Mouse (Mus musculus) midbrain, postnatal 0 days (tissue): Measurements from ENCODE around the gene Dnm2. TPM values are rescaled to one million over a fixed set of nuclear protein-coding genes. Genes with fewer than 3 reads are reported as not detected.
A peak's percentile ranks its signal among the peaks of the same experiment; 100 is the strongest.

Source experiments
- ATAC-seq: fragments of 200-750 bp; cut with Nextera tagmentation; 2 replicates; pipeline ENCODE4 v1.8.0; 2017; ENCODE audit warnings: moderate number of reproducible peaks, mild to moderate bottlenecking, moderate TSS enrichment, moderate library complexity; ENCODE audit not compliant: low FRiP score
- DNase-seq: peaks from one replicate; pipeline ENCODE4 v3.0.0-alpha.2; 2015; ENCODE audit warnings: low spot score
- H3K27ac ChIP-seq: fragments of 300-500 bp; sonication (generic); 2 replicates; pipeline ENCODE4 v1.5.1; 2014; ENCODE audit warnings: low read depth, mild to moderate bottlenecking, low read length, mixed read lengths
- H3K27me3 ChIP-seq: fragments of 300-500 bp; sonication (generic); 2 replicates; pipeline ENCODE4 v1.6.1; 2014; ENCODE audit warnings: low read length, control low read depth, mixed read lengths; ENCODE audit not compliant: insufficient read depth
- H3K36me3 ChIP-seq: fragments of 300-500 bp; sonication (generic); 2 replicates; pipeline ENCODE4 v1.6.1; 2014; ENCODE audit warnings: low read length, control low read depth, mixed read lengths; ENCODE audit not compliant: insufficient read depth
- H3K4me1 ChIP-seq: fragments of 300-500 bp; sonication (generic); 2 replicates; pipeline ENCODE4 v1.6.1; 2014; ENCODE audit warnings: mild to moderate bottlenecking, control low read depth, antibody characterized with exemption, low read length, mixed read lengths; ENCODE audit not compliant: insufficient read depth
- H3K4me2 ChIP-seq: fragments of 300-500 bp; sonication (generic); 2 replicates; pipeline ENCODE4 v1.6.1; 2014; ENCODE audit warnings: low read depth, mild to moderate bottlenecking, low read length, mixed read lengths; ENCODE audit not compliant: poor library complexity, severe bottlenecking
- H3K4me3 ChIP-seq: fragments of 300-500 bp; sonication (generic); 2 replicates; pipeline ENCODE4 v1.5.1; 2014; ENCODE audit warnings: low read depth, mild to moderate bottlenecking, low read length, moderate library complexity
- H3K9ac ChIP-seq: fragments of 300-500 bp; sonication (generic); replicated peaks from 2 replicates; pipeline ENCODE4 v1.6.1; 2014; ENCODE audit warnings: mild to moderate bottlenecking, low read length, moderate library complexity, mixed read lengths; ENCODE audit not compliant: poor library complexity, severe bottlenecking
- H3K9me3 ChIP-seq: fragments of 300-500 bp; sonication (generic); 2 replicates; pipeline ENCODE4 v1.6.1; 2016; ENCODE audit warnings: low read length, control low read depth
- CTCF ChIP-seq: IDR thresholded peaks from 2 replicates; pipeline ENCODE4 v1.5.1; 2016; ENCODE audit warnings: antibody characterized with exemption, mild to moderate bottlenecking
- WGBS: fragments of 180-500 bp; shearing (Covaris S2); extraction: QIAGEN DNeasy Blood & Tissue Kit; methylation state at CpG from one replicate; pipeline ENCODE4 v1.1.7; 2014; 5-methylcytosine and 5-hydroxymethylcytosine counted together
- polyA plus RNA-seq: library from polyadenylated mRNA; unstranded; fragments of >200 nt; fragmentation: Nextera tagmentation; extraction: Ambion mirVana; gene quantifications from 2 replicates; pipeline ENCODE4 v1.2.1, GENCODE M21; 2015
- total RNA-seq: library from RNA; depleted of rRNA; stranded (reverse); fragments of >200 nt; gene quantifications from 2 replicates; pipeline ENCODE4 v1.2.3, GENCODE M21; 2014

The Dnm2 gene
- total and polyA plus RNA-seq, 2 experiments from 2014 or later: 59.2 to 69.2 TPM

GRCm38 (mm10) chr9:21432066-21432465 is 7.4 kb downstream of the Dnm2 start:
- Histone ChIP-seq H3K9ac (no peak overlapping the region), H3K4me2 (no peak overlapping the region), H3K9me3 (no peaks in the 10 kb centered on the region), H3K4me1 (peaks cover 10% of the 10 kb centered on the region), H3K4me3 (no peak overlapping the region), H3K36me3 (no peaks in the 10 kb centered on the region), H3K27me3 (no peaks in the 10 kb centered on the region), H3K27ac (no peak overlapping the region)
- DNase-seq (no peak), ATAC-seq (no peak)
- TF ChIP-seq CTCF: no peak
- 81% methylated on average over 7 of the region's 7 CpGs for WGBS

GRCm38 (mm10) chr9:21433766-21434165 is 9.1 kb downstream of the Dnm2 start:
- no peaks in the 10 kb centered on the region for H3K36me3 ChIP-seq
- no peak overlapping the region for H3K27ac ChIP-seq
- DNase-seq: no peak
- no peak overlapping the region for H3K4me3 ChIP-seq
- no peak for ATAC-seq
- WGBS: 81% methylated on average over 8 of the region's 8 CpGs
- no peaks in the 10 kb centered on the region for H3K27me3 ChIP-seq
- H3K4me2 ChIP-seq: no peak overlapping the region
- TF ChIP-seq CTCF: no peak
- 0 out of 2 replicates have a peak overlapping the region, but pooled peaks have one; percentile 1 for H3K9ac ChIP-seq
- no peaks in the 10 kb centered on the region for H3K9me3 ChIP-seq
- H3K4me1 ChIP-seq: 0 out of 2 replicates have a peak, but pooled peaks cover 3% of the 10 kb centered on the region

GRCm38 (mm10) chr9:21434410-21434809 is 9.7 kb downstream of the Dnm2 start:
- TF ChIP-seq CTCF: no peak
- Histone ChIP-seq H3K27ac (no peak overlapping the region), H3K4me1 (0 out of 2 replicates have a peak, but pooled peaks cover 3% of the 10 kb centered on the region), H3K4me2 (no peak overlapping the region), H3K9me3 (no peaks in the 10 kb centered on the region), H3K4me3 (no peak overlapping the region), H3K36me3 (no peaks in the 10 kb centered on the region), H3K9ac (no peak overlapping the region), H3K27me3 (no peaks in the 10 kb centered on the region)
- DNase-seq (no peak), ATAC-seq (no peak)
- WGBS: 88% methylated on average over 2 of the region's 2 CpGs

- H3K27ac ChIP-seq: no peak overlapping the region
- H3K4me3 ChIP-seq: no peak overlapping the region
- no peak for TF ChIP-seq CTCF
- H3K36me3 ChIP-seq: no peaks in the 10 kb centered on the region
- no peak for DNase-seq
- ATAC-seq: no peak
- WGBS: 95% methylated on average over 7 of the region's 7 CpGs
- H3K4me2 ChIP-seq: no peak overlapping the region
- 0 out of 2 replicates have a peak, but pooled peaks cover 3% of the 10 kb centered on the region for H3K4me1 ChIP-seq
- H3K27me3 ChIP-seq: no peaks in the 10 kb centered on the region
- H3K9me3 ChIP-seq: no peaks in the 10 kb centered on the region
- H3K9ac ChIP-seq: no peak overlapping the region
Measured at GRCm38 (mm10) chr9:21435777-21436635, 11.3 kb downstream of the Dnm2 start.

- DNase-seq: no peak
- WGBS: 90% methylated on average over 6 of the region's 6 CpGs
Measured at GRCm38 (mm10) chr9:21437577-21437976, 12.9 kb downstream of the Dnm2 start.

GRCm38 (mm10) chr9:21438219-21438618 is 13.5 kb downstream of the Dnm2 start:
- H3K4me2 ChIP-seq: no peak overlapping the region
- DNase-seq: no peak
- H3K27me3 ChIP-seq: no peaks in the 10 kb centered on the region
- H3K9me3 ChIP-seq: no peaks in the 10 kb centered on the region
- no peak overlapping the region for H3K9ac ChIP-seq
- H3K4me3 ChIP-seq: no peak overlapping the region
- TF ChIP-seq CTCF: no peak
- ATAC-seq: no peak
- H3K4me1 ChIP-seq: 0 out of 2 replicates have a peak, but pooled peaks cover 3% of the 10 kb centered on the region
- WGBS: 73% methylated on average over 3 of the region's 3 CpGs
- H3K27ac ChIP-seq: no peak overlapping the region
- H3K36me3 ChIP-seq: no peaks in the 10 kb centered on the region

More at GRCm38 (mm10) chr9:21437577-21437976, 12.9 kb downstream of the Dnm2 start:
- Histone ChIP-seq H3K36me3 (no peaks in the 10 kb centered on the region), H3K4me1 (0 out of 2 replicates have a peak, but pooled peaks cover 3% of the 10 kb centered on the region), H3K4me3 (no peak overlapping the region), H3K27ac (no peak overlapping the region), H3K9me3 (no peaks in the 10 kb centered on the region), H3K9ac (no peak overlapping the region), H3K27me3 (no peaks in the 10 kb centered on the region), H3K4me2 (no peak overlapping the region)
- ATAC-seq: no peak
- TF ChIP-seq CTCF: no peak
